Mouse (Mus musculus) thymus, adult 2 months (tissue): ENCODE measurements around the gene Cdyl2. TPM values are rescaled to one million over a fixed set of nuclear protein-coding genes. Genes with fewer than 3 reads are reported as not detected.
A peak's percentile ranks its signal among the peaks of the same experiment; 100 is the strongest.

Source experiments
- DNase-seq: peaks from one replicate; pipeline ENCODE4 v3.0.0; 2021
- H3K27ac ChIP-seq: fragments of 200-500 bp; 2 replicates; pipeline ENCODE4 v1.5.1; 2012; ENCODE audit warnings: low read length, control low read depth; ENCODE audit not compliant: control insufficient read depth, insufficient read depth
- H3K27me3 ChIP-seq: fragments of 200-500 bp; 2 replicates; pipeline ENCODE4 v1.6.1; 2012; ENCODE audit warnings: mild to moderate bottlenecking, low read length, moderate library complexity, mixed read lengths; ENCODE audit not compliant: control insufficient read depth, insufficient read depth
- H3K36me3 ChIP-seq: fragments of 200-500 bp; 2 replicates; pipeline ENCODE4 v1.6.1; 2012; ENCODE audit warnings: mild to moderate bottlenecking, low read length, moderate library complexity; ENCODE audit not compliant: control insufficient read depth, insufficient read depth
- H3K4me1 ChIP-seq: fragments of 200-500 bp; replicated peaks from 2 replicates; pipeline ENCODE4 v1.6.1; 2012; ENCODE audit warnings: low read length; ENCODE audit not compliant: control insufficient read depth, insufficient read depth
- H3K4me3 ChIP-seq: fragments of 200-500 bp; 2 replicates; pipeline ENCODE4 v1.5.1; 2012; ENCODE audit warnings: mild to moderate bottlenecking, low read length, control low read depth, moderate library complexity; ENCODE audit not compliant: control insufficient read depth, insufficient read depth
- CTCF ChIP-seq: fragments of 200-500 bp; IDR thresholded peaks from 2 replicates; pipeline ENCODE4 v1.5.1; 2012; ENCODE audit warnings: mild to moderate bottlenecking, control low read depth, low read length, moderate library complexity, borderline replicate concordance; ENCODE audit not compliant: control insufficient read depth, poor library complexity, insufficient read depth; ENCODE audit errors: extremely low read depth
- POLR2A ChIP-seq: fragments of 200-500 bp; IDR thresholded peaks from 2 replicates; pipeline ENCODE4 v1.6.1; 2012; ENCODE audit warnings: mild to moderate bottlenecking, low read length, control low read depth, moderate library complexity; ENCODE audit not compliant: control insufficient read depth, poor library complexity, insufficient read depth; ENCODE audit errors: extremely low read depth
- WGBS: fragments of 180-500 bp; shearing (Covaris S2); methylation state at CpG from one replicate; pipeline ENCODE4 v1.1.7; 2018; 5-methylcytosine and 5-hydroxymethylcytosine counted together
- polyA plus RNA-seq: library from polyadenylated mRNA; depleted of rRNA; stranded (reverse); fragments of >200 nt; gene quantifications from 2 replicates; pipeline ENCODE4 v1.2.3, GENCODE M21; 2012

Gene Cdyl2
- polyA plus RNA-seq, 1 experiment = 12.1 TPM

- no peak for TF ChIP-seq CTCF
- TF ChIP-seq POLR2A = no peak
- H3K27ac ChIP-seq = peak overlapping the region; percentile 97
- peaks cover 50% of the 10 kb centered on the region for H3K4me1 ChIP-seq
- H3K36me3 ChIP-seq = no peaks in the 10 kb centered on the region
- H3K4me3 ChIP-seq = peak overlapping the region; percentile 30
- 6% methylated on average over 8 of the region's 8 CpGs for WGBS
- no peaks in the 10 kb centered on the region for H3K27me3 ChIP-seq
- DNase-seq = peak; percentile 40
Measured at GRCm38 (mm10) chr8:116635972-116636371, 96.8 kb downstream of the Cdyl2 start.

- DNase-seq = peak; percentile 76
- Histone ChIP-seq H3K27me3 (no peaks in the 10 kb centered on the region), H3K27ac (peak overlapping the region; percentile 57), H3K4me3 (no peak overlapping the region; the same call in 1 of the 2 replicates), H3K36me3 (no peaks in the 10 kb centered on the region), H3K4me1 (peaks cover 50% of the 10 kb centered on the region)
- no peak for TF ChIP-seq POLR2A
- peak; percentile 14; the same call in 1 of the 2 replicates for TF ChIP-seq CTCF
- WGBS = 20% methylated on average over 13 of the region's 13 CpGs
Measured at GRCm38 (mm10) chr8:116635261-116635660, 97.5 kb downstream of the Cdyl2 start.

GRCm38 (mm10) chr8:116634436-116634835 is 98.4 kb downstream of the Cdyl2 start:
- no peaks in the 10 kb centered on the region for H3K27me3 ChIP-seq
- DNase-seq = no peak
- H3K36me3 ChIP-seq = no peaks in the 10 kb centered on the region
- TF ChIP-seq CTCF = no peak
- no peak for TF ChIP-seq POLR2A
- peaks cover 53% of the 10 kb centered on the region for H3K4me1 ChIP-seq
- no peak overlapping the region for H3K27ac ChIP-seq
- no peak overlapping the region for H3K4me3 ChIP-seq
- 92% methylated on average over 4 of the region's 4 CpGs for WGBS

GRCm38 (mm10) chr8:116633470-116634150 is 99.2 kb downstream of the Cdyl2 start:
- WGBS = 54% methylated on average over 10 of the region's 10 CpGs
- DNase-seq = no peak

GRCm38 (mm10) chr8:116630066-116630465 is 102.7 kb downstream of the Cdyl2 start:
- Histone ChIP-seq H3K27ac (no peak overlapping the region), H3K4me1 (peaks cover 27% of the 10 kb centered on the region), H3K4me3 (no peak overlapping the region), H3K36me3 (no peaks in the 10 kb centered on the region), H3K27me3 (no peaks in the 10 kb centered on the region)
- no peak for DNase-seq
- WGBS = 64% methylated on average over 11 of the region's 11 CpGs
- TF ChIP-seq CTCF = no peak
- TF ChIP-seq POLR2A = no peak

More at GRCm38 (mm10) chr8:116633470-116634150, 99.2 kb downstream of the Cdyl2 start:
- Histone ChIP-seq H3K36me3 (no peaks in the 10 kb centered on the region), H3K4me3 (no peak overlapping the region), H3K4me1 (peaks cover 50% of the 10 kb centered on the region), H3K27me3 (no peaks in the 10 kb centered on the region), H3K27ac (no peak overlapping the region)
- no peak for TF ChIP-seq POLR2A
- TF ChIP-seq CTCF = no peak

- 66% methylated on average over 7 of the region's 7 CpGs for WGBS
- Histone ChIP-seq H3K36me3 (peaks cover 1% of the 10 kb centered on the region; the same call in 1 of the 2 replicates), H3K4me1 (peaks cover 20% of the 10 kb centered on the region), H3K27ac (no peak overlapping the region), H3K4me3 (no peak overlapping the region), H3K27me3 (no peaks in the 10 kb centered on the region)
- TF ChIP-seq POLR2A (no peak), CTCF (no peak)
- DNase-seq = no peak
Measured at GRCm38 (mm10) chr8:116628975-116629374, 103.8 kb downstream of the Cdyl2 start.

- 61% methylated on average over 2 of the region's 2 CpGs for whole genome bisulfite sequencing
- TF ChIP-seq POLR2A (no peak), CTCF (no peak)
- H3K27ac ChIP-seq = no peak overlapping the region
Measured at GRCm38 (mm10) chr8:116627854-116628479, 104.8 kb downstream of the Cdyl2 start.

More at GRCm38 (mm10) chr8:116627854-116628479, 104.8 kb downstream of the Cdyl2 start:
- peaks cover 10% of the 10 kb centered on the region for H3K4me1 ChIP-seq
- H3K36me3 ChIP-seq = peaks cover 6% of the 10 kb centered on the region; the same call in 1 of the 2 replicates
- no peak overlapping the region for H3K4me3 ChIP-seq
- no peaks in the 10 kb centered on the region for H3K27me3 ChIP-seq
- DNase-seq = no peak
